Mouse (Mus musculus) lung, adult 10 weeks (tissue): ENCODE measurements around the gene Tesk2. TPM values are rescaled to one million over a fixed set of nuclear protein-coding genes. Genes with fewer than 3 reads are reported as not detected.

Experiments
- polyA plus RNA-seq: library from polyadenylated mRNA; stranded (reverse); fragments of 350-450 nt; fragmentation: Illumina TruSeq; extraction: RNeasy Lipid Tissue Mini Kit (QIAGEN cat#74804); gene quantifications from one replicate; pipeline ENCODE4 v1.2.3, GENCODE M21; 2014; ENCODE audit warnings: low read depth, low replicate concordance; ENCODE audit not compliant: insufficient read depth

Tesk2 gene
- 1.9 TPM for polyA plus RNA-seq

GRCm38 (mm10) chr4:116720343-116721097, at the start of gene Tesk2:
TSS of gene Tesk2 (plus strand) at chr4:116720948.

GRCm38 (mm10) chr4:116685402-116686061, 35.2 kb upstream of the Tesk2 start, which contains the start of gene Prdx1:
TSS of gene Prdx1 (plus strand) at chr4:116685544.

GRCm38 (mm10) chr4:116708201-116708764, 12.5 kb upstream of the Tesk2 start, which contains the start of the genes Mmachc and Ccdc163:
TSS of gene Mmachc (minus strand) at chr4:116708406.
TSS of gene Ccdc163 (plus strand) at chr4:116708509.

GRCm38 (mm10) chr4:116807197-116808129, 86.7 kb downstream of the Tesk2 start, which contains the start of the genes Toe1 and Mutyh:
TSS of gene Toe1 (minus strand) at chr4:116807640.
TSS of gene Mutyh (plus strand) at chr4:116807723.

GRCm38 (mm10) chr4:116821694-116822016, 100.9 kb downstream of the Tesk2 start, which contains the start of gene Hpdl:
TSS of gene Hpdl (minus strand) at chr4:116821707.

Other genes with a start within 250 kb of the Tesk2 start
- gene Ipp, start 213.4 kb upstream of the Tesk2 start, polyA plus RNA-seq = 3.3 TPM
- gene Tmem69, start 165.0 kb upstream of the Tesk2 start, polyA plus RNA-seq = 7.6 TPM
- 33.6 TPM for gene Gpbp1l1, start 163.3 kb upstream of the Tesk2 start, polyA plus RNA-seq
- 23.4 TPM for gene Ccdc17, start 124.3 kb upstream of the Tesk2 start, polyA plus RNA-seq
- gene Nasp, start 93.0 kb upstream of the Tesk2 start, polyA plus RNA-seq = 16.1 TPM
- gene Akr1a1, start 69.3 kb upstream of the Tesk2 start, polyA plus RNA-seq = 561 TPM
- gene Prdx1, start 35.4 kb upstream of the Tesk2 start, polyA plus RNA-seq = 628 TPM
- gene Mmachc, start 12.5 kb upstream of the Tesk2 start, polyA plus RNA-seq = 5.5 TPM
- 15.2 TPM for gene Ccdc163, start 12.4 kb upstream of the Tesk2 start, polyA plus RNA-seq
- gene Toe1, start 86.7 kb downstream of the Tesk2 start, polyA plus RNA-seq = 13.1 TPM
- gene Mutyh, start 86.8 kb downstream of the Tesk2 start, polyA plus RNA-seq = 2.1 TPM
- gene Hpdl, start 100.8 kb downstream of the Tesk2 start, polyA plus RNA-seq = 0.30 TPM
- 0.73 TPM for gene Zswim5, start 156.4 kb downstream of the Tesk2 start, polyA plus RNA-seq